Mouse (Mus musculus): Measurements from ENCODE around the gene Arpc2.

Arpc2 gene

GRCm38 (mm10) chr1:74235938-74236589 lies at the start of gene Arpc2:
Arpc2 (plus strand) TSS chr1:74236084.
- peak; percentile 98 for DNase-seq

DNA sequence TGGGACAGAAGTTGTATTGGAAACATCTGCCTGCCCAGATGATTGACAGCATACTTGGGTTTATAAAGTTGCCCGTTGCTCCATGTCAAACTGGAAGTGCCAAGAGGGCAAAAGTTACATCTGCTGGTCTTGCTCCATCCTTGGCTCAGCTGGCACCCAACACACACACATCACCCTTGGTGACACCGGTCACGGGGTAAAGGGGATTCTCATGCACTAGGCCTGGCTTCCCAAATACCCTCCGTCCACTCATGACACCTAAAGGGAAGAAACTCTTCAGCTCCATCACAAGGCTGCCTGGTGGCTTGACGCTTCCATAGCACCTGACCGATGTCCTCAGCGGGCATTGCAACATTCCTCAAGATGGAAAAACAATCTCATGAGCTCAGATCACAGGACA lies 45.4 kb upstream of the Arpc2 start:
- no peak for DNase-seq

- DNase-seq, result no peak
These were observed 43.2 kb upstream of the Arpc2 start for GRCm38 (mm10) chr1:74192711-74193110.

DNA sequence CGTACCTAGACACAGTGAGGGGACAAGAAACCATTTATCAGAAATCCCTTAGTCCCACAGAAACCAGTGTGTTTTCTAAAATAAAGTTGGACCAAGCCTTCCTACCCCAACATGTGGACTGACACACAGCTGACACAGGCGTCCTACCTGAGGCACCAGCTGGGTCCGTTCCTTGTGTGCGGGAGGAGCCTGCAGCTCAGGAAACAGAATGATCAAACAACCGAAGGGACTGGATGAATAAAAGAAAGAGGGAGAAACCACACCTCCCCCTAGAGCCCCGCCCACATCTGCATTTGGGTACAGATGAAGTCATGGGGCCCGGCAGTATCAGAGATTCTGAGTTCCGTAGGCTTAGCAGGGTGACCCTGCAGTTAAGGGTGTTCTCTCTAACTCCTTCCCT lies 41.4 kb upstream of the Arpc2 start, which contains the start of gene Cxcr1:
Gene Cxcr1 (minus strand): TSS at position 187 of the 400 bp plus-strand sequence.
- no peak for DNase-seq

DNA sequence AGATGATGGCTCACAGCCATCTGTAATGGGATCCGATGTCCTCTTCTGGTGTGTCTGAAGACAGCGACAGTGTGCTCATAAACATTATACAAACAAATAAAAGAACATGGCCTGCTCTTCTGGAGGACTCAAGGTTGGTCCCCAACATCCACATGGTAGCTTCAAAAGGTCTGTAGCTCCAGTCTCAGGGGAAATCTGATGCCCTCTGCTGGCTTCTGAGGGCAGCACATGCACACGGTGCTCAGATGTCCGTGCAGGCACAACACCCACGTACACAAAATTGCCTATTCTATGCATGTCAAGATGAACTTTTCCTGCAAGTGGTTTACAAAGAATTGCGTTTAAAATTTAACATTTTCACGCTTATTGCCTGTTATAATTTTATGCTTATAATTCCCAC lies 39.9 kb upstream of the Arpc2 start:
- no peak for DNase-seq

DNA sequence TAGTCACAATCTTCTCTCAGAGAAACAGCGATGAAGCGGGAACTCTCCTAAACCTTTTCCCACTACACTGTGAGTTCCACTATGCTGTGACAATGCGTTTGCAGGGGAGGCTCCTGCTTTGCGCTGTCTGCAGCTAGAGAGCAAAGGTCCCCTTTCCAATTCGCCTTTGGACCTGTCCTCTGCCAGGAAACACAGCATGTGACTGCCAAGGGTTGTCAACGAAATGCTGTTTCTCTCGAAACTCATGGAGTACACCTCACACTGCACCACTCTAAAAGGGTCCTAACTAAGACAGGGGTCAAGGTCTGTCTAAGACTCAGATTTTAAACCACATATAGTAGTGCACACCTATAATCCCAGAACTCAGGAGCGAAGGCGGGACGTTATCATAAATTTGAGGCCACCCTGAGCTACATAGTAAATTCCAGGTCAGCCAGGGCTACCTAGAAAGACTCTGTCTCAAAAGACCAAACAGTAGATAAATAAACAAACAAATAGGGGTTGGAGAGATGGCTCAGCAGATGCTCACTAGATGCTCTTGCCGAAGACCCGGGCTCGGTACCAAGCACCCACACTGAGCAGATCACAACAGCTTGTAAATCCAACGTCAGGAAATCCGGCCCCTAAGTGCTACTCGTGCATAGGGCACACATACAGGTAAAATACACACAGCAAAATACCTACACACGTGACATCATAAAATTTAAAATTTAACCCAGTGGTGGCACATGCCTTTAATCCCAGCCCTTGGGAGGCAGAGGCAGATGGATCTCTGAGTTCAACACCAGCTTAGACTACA lies 39.1 kb upstream of the Arpc2 start:
- DNase-seq, result no peak

DNA sequence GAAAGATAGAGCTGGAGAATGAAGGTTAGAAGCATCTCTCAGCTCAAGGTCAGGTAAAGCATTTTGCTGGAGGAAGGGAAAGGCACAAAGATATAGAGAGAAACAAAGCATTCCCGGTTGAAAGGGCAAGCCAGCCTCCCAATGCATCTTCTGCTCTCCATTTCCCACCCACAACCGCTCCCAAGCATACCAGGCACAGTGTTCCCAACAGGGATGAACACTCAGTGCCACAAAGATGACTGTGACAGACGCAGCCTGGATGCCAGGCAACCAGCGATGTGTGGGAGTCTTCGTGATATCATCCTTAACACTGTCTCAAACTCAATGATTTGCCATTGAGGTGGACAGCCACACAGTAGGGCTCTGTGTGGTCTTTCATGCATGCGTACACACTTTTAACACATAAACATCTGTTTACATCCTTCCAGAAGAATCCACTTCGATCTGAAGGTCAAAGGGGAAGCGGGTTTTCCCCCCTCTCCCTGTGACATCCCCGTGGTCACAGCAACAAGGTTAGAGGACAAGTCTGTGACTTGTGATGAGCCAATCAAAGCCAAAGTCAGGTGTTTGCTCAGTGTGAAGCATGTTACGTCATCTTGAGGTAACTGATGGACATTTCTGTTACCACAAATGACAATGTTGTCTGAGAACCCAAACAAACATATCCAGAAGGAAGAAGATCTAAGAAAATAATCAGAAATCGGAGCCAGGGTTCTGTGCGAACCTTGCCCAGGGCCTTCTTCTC lies 38.0 kb upstream of the Arpc2 start:
- DNase-seq, result peak; percentile 21

- DNase-seq, result no peak
These were observed 36.8 kb upstream of the Arpc2 start for GRCm38 (mm10) chr1:74199046-74199445.

DNA sequence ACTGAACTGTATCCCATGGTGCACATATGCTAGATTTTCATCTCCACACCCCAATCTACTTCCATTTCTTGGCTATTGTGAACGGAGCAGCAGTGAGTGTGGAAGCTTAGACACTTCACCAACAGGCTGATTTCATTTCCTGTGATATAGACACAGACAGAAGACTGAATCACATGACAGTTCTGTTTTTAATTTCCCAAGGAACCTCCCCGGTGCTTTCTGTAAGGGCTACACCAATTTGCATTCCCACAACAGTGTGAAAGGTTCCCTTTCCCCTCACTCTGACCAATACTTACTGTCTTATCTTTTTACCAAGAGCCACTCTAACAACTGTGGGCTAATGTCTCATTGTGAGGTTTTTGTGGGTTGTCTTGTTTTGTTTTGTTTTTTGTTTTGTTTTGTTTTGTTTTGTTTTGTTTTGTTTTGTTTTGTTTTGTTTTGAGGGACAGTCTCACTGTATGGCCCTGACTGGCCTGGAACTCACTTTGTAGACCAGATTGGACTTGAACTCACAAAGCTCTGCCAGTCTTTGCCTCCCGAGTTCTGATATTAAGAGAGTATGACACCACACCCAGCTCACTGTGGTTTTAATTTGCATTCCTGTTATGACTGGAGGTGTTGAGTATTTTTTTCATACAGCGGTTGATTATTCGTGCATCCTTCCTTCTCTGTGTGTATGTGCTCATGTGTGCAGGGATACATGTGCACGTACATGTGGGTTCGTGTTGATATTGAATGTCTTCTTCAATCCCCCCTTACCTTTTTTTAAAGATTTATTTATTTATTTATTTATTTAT lies 34.6 kb upstream of the Arpc2 start:
- DNase-seq, result no peak

GRCm38 (mm10) chr1:74203457-74203856 lies 32.4 kb upstream of the Arpc2 start:
- no peak for DNase-seq

DNA sequence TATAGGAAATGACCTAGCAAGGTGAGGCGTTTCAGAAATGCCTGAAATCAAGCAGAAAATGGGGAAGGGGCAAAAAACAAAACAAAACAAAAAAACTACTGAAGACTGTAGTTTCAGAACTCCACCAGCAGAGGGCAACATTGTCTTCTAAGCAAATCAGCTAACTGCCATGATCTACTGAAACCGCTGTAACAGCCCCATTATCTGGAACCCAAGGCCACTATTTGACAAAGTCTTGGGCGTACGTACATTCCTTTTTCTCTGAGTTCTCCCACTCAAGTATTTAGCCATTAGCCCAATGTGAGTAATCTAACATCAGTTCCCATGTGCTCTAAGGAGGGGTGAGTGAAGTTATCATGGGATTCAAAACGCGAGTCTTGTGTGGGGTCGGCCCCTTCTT lies 30.0 kb upstream of the Arpc2 start:
- no peak for DNase-seq

DNA sequence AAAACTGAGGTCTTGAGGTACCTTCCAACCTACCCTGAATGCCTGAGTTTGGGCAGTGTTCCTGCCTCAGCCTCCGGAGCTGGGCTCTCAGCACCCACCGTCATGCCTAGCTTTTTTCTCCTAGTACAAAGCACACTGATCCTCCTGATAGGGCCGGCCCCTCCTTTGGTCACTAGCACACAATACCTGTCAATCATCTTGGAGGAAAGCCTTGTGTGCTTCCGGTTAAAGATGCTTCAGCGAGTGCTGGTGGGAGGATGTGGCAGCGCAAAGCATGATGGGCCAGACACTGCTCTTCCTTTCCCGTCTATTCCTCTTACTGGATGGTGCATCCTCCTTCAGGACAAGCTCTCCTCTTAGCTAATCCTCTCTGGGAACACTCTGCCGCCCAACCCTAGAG lies 29.2 kb upstream of the Arpc2 start:
- no peak for DNase-seq

DNA sequence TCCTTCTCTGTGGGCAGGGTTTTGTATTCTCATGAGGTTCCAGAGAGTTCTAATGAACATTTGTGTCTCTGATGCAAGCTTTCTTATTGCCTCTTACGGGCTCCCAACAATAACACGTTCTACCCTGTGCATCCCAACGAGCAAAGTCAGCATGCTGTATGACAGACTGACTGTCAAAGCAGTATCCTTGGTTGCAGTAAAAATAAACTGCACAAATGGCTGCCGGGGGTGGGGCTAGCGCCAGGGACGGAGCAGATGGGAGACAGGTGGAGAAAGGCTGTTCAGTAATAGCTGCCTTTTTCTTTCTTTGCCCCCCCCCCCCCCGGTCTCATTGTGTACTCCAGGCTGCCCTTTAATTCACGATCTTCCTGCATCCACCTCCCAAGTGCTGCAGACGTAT lies 28.0 kb upstream of the Arpc2 start:
- peak; percentile 38 for DNase-seq

- DNase-seq, result no peak
These were observed 26.9 kb upstream of the Arpc2 start for GRCm38 (mm10) chr1:74208941-74209340.

GRCm38 (mm10) chr1:74219922-74220321 lies 16.0 kb upstream of the Arpc2 start:
- DNase-seq, result no peak

GRCm38 (mm10) chr1:74227317-74227716 lies 8.6 kb upstream of the Arpc2 start:
- no peak for DNase-seq

- DNase-seq, result no peak
These were observed 5.9 kb upstream of the Arpc2 start for GRCm38 (mm10) chr1:74229942-74230341.

GRCm38 (mm10) chr1:74230992-74231391 lies 4.9 kb upstream of the Arpc2 start:
- no peak for DNase-seq

DNA sequence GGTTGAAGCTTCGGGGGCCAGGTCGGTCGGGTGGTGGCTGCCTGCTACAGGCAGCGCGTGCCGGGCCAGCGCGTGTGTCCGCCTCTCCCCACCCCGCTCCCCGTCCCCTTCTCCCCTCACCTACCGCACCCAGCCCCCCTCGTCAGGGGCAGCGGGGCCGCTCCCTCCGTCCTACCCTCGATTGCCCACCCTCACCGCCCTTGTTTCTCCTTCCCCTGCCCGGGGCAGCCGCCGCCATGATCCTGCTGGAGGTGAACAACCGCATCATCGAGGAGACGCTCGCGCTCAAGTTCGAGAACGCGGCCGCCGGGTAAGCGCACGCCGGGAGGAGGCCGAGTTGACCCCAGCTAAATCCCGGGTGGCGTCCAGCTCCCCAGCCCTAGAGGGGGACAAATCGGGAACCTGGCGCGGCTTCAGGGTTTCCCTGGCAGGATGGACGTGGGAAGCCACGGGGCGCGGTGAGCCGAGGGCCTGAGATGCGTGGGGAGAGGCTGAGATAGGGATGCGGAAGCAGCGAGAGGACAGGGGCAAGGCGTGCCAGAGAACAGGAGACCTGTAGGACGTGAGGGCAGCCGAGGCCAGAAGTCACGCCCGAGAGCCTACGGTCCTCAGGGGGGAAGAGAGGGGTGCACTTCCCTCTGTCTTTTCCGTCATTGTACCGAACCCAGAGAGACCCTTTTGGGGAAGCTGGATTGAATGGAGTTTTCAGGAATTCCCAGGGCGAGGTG lies 870 bp downstream of the Arpc2 start:
- peak; percentile 37 for DNase-seq

- no peak for DNase-seq
These were observed 1.8 kb downstream of the Arpc2 start for GRCm38 (mm10) chr1:74237671-74238070.

- DNase-seq, result no peak
These were observed 2.3 kb downstream of the Arpc2 start for GRCm38 (mm10) chr1:74238136-74238535.

- DNase-seq, result no peak
These were observed 3.3 kb downstream of the Arpc2 start for GRCm38 (mm10) chr1:74239162-74239561.
